Mouse (Mus musculus): Measurements from ENCODE around the gene Med29. TPM values are rescaled to one million over a fixed set of nuclear protein-coding genes. Genes with fewer than 3 reads are reported as not detected.

Med29 gene
- polyA plus RNA-seq, 1 experiment from 2014 or later: 44.5 TPM

DNA sequence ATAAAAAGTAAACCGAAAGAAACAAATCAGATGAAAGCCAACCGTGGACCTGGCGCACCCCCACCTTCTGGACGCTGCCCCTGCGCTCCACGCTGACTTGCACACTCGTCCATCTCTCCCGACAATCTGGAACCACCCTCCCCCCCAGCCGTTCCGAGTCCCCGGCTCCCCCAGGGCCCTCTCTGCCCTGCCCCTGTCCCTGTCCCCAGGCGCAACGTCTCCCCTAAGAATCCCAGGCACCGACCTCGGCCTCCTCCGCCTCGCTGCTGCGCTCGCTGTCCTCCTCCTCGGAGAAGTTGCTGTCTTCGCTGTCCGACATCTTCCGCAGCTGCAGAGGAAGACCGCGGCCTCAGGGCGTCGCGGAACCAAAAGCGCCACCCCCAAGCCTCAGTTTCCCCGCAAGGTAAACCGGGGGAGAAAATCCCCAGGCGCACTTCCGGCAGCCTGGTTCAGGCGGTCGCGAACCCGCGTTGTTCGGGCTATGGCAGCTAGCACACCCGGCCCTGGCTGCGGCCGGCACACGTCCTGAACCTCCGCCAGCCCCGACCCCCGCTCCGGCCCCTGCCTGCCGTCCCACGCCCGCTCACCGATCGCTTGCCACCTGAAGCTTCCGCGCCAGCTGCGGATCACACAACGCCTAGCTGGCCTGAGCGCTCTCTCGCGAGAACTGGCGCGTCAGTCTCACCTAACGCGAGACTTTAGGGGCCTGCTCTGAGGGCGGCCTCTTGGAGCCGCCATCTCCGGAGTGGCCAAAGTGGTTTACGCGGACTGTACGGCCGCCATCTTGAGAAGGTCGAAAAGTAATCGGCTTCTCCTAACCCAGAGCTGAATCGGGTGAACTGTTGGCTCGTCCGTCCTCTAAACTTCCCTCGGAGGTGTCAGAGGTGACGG lies 54.2 kb downstream of the Med29 start, which contains the start of gene Supt5:
Gene Supt5 (minus strand): TSS at position 639 of the 891 bp plus-strand sequence.
- Histone ChIP-seq H3K27me3 (ENCODE audit: control insufficient read depth, insufficient read depth, low read length) (no peaks in the 10 kb centered on the region), H3K9ac (peak within 1 kb of the TSS; percentile 94), H3K9me3 (ENCODE audit: control insufficient read depth, low read length) (no peaks in the 10 kb centered on the region), H3K36me3 (replicated peaks; ENCODE audit: control insufficient read depth, insufficient read depth) (peaks cover 12% of the 10 kb centered on the region; the same call in 1 of the 2 replicates), H3K4me1 (replicated peaks; ENCODE audit: control insufficient read depth, insufficient read depth, low read length) (peaks cover 14% of the 10 kb centered on the region), H3K4me2 (replicated peaks) (peak within 1 kb of the TSS; percentile 93), H3K4me3 (replicated peaks; ENCODE audit: low read length) (peak within 1 kb of the TSS; percentile 88), H3K27ac (peak within 1 kb of the TSS; percentile 89)
- ATAC-seq (ENCODE audit: low FRiP score): peak; percentile 99
- WGBS: under 1% methylated on average over 77 of the region's 77 CpGs
- DNase-seq (ENCODE audit: low spot score): peak; percentile 99

Other genes with a start within 250 kb of the Med29 start
- gene Fbl, start 223.0 kb downstream of the Med29 start, polyA plus RNA-seq (2014; fragmentation: Nextera tagmentation; extraction: Ambion mirVana): 23.1 and 28.2 TPM in 2 replicates
- gene Dyrk1b, start 213.2 kb downstream of the Med29 start, polyA plus RNA-seq (2014; fragmentation: Nextera tagmentation; extraction: Ambion mirVana): 11.6 and 12.6 TPM in 2 replicates
- gene Eid2, start 124.8 kb downstream of the Med29 start, polyA plus RNA-seq (2014; fragmentation: Nextera tagmentation; extraction: Ambion mirVana): 8.8 and 11.3 TPM in 2 replicates
- gene Eid2b, start 115.0 kb downstream of the Med29 start, polyA plus RNA-seq (2014; fragmentation: Nextera tagmentation; extraction: Ambion mirVana): 33.8 and 35.2 TPM in 2 replicates
- 0.74 and 0.91 TPM in 2 replicates for gene Selenov, start 101.5 kb downstream of the Med29 start, polyA plus RNA-seq (2014; fragmentation: Nextera tagmentation; extraction: Ambion mirVana)
- 19.1 and 21.0 TPM in 2 replicates for gene Dll3, start 90.5 kb downstream of the Med29 start, polyA plus RNA-seq (2014; fragmentation: Nextera tagmentation; extraction: Ambion mirVana)
- 125 and 137 TPM in 2 replicates for gene Timm50, start 80.6 kb downstream of the Med29 start, polyA plus RNA-seq (2014; fragmentation: Nextera tagmentation; extraction: Ambion mirVana)
- 75.2 and 78.3 TPM in 2 replicates for gene Supt5, start 54.0 kb downstream of the Med29 start, polyA plus RNA-seq (2014; fragmentation: Nextera tagmentation; extraction: Ambion mirVana)
- 521 and 677 TPM in 2 replicates for gene Rps16, start 42.1 kb downstream of the Med29 start, polyA plus RNA-seq (2014; fragmentation: Nextera tagmentation; extraction: Ambion mirVana)
- gene Plekhg2, start 20.1 kb downstream of the Med29 start, polyA plus RNA-seq (2014; fragmentation: Nextera tagmentation; extraction: Ambion mirVana): 21.5 and 25.5 TPM in 2 replicates
- gene Zfp36, start 12.5 kb downstream of the Med29 start, polyA plus RNA-seq (2014; fragmentation: Nextera tagmentation; extraction: Ambion mirVana): 3.0 and 3.7 TPM in 2 replicates
- gene Paf1, start 243 bp upstream of the Med29 start, polyA plus RNA-seq (2014; fragmentation: Nextera tagmentation; extraction: Ambion mirVana): 73.9 and 74.3 TPM in 2 replicates
- 4.7 and 6.6 TPM in 2 replicates for gene Gmfg, start 44.7 kb upstream of the Med29 start, polyA plus RNA-seq (2014; fragmentation: Nextera tagmentation; extraction: Ambion mirVana)
- gene Lrfn1, start 59.3 kb upstream of the Med29 start, polyA plus RNA-seq (2014; fragmentation: Nextera tagmentation; extraction: Ambion mirVana): 25.5 and 28.7 TPM in 2 replicates
- gene Ifnl2, start 117.7 kb upstream of the Med29 start, polyA plus RNA-seq (2014; fragmentation: Nextera tagmentation; extraction: Ambion mirVana): not detected in 2 replicates
- gene Ifnl3, start 130.1 kb upstream of the Med29 start, polyA plus RNA-seq (2014; fragmentation: Nextera tagmentation; extraction: Ambion mirVana): not detected in 2 replicates
- not detected in 2 replicates for gene Sycn, start 148.2 kb upstream of the Med29 start, polyA plus RNA-seq (2014; fragmentation: Nextera tagmentation; extraction: Ambion mirVana)
- 0.12 and 0.13 TPM in 2 replicates for gene Nccrp1, start 154.5 kb upstream of the Med29 start, polyA plus RNA-seq (2014; fragmentation: Nextera tagmentation; extraction: Ambion mirVana)
- 26.8 and 27.6 TPM in 2 replicates for gene Samd4b, start 205.4 kb upstream of the Med29 start, polyA plus RNA-seq (2014; fragmentation: Nextera tagmentation; extraction: Ambion mirVana)
- gene Pak4, start 205.5 kb upstream of the Med29 start, polyA plus RNA-seq (2014; fragmentation: Nextera tagmentation; extraction: Ambion mirVana): 13.2 and 14.2 TPM in 2 replicates
- gene Acp7, start 238.6 kb upstream of the Med29 start, polyA plus RNA-seq (2014; fragmentation: Nextera tagmentation; extraction: Ambion mirVana): 0.33 and 0.51 TPM in 2 replicates